Mouse (Mus musculus): ENCODE measurements around the gene Aff4.

DNA sequence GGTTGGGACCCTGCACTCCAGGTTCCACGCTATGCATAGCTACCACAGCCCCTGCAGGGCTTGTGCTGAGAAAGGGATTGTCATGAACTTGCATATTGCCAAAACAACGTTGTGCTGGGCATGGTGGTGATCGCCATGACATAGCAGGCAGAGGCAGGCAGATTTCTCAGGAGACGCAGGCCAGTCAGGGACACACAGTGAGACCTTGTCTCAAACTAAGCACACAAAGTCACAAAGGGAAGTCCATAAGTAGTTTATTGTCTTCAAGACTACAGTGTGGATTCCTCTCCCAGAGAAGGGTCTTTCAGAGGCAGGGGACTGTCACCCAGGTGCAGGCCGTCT lies 78.1 kb downstream of the Aff4 start:
- TF ChIP-seq CTCF (IDR thresholded peaks at IDR 0.05; ENCODE audit: low read depth) (no peak), EP300 (IDR thresholded peaks at IDR 0.05; ENCODE audit: low read depth) (no peak)
